ENCODE assay signal across 13 mouse cellular contexts in genomic region chr4:108347111-108347510, GRCm38 (mm10). TPM values are rescaled to one million over a fixed set of nuclear protein-coding genes. Genes with fewer than 3 reads are reported as not detected.
DNase-seq lines count a peak whose midpoint lies in the region; ATAC-seq and TF ChIP-seq lines count a peak whose summit lies in the region.
"Had no signal": no experiment of that assay in that cellular context is flagged by ENCODE, and none has a peak within 500 bp of the region (broad histone marks: within the 10 kb centered on the region; RNA-seq: fewer than 3 reads in every experiment).

No protein-coding gene starts in this region.

- no peak overlapping the region for H3K4me2 ChIP-seq in limb, embryonic 11.5 days (ENCODE audit: low read depth, severe bottlenecking)

- 93% methylated on average over 5 of the region's 5 CpGs for WGBS in limb, embryonic 11.5 days
- 45% methylated on average over 5 of the region's 5 CpGs for WGBS in heart, adult 2 months

- no peaks in the 10 kb centered on the region for H3K27me3 ChIP-seq in limb, embryonic 11.5 days (ENCODE audit: control insufficient read depth, insufficient read depth, low read length)
- no peaks in the 10 kb centered on the region for H3K27me3 ChIP-seq in heart, adult 2 months (ENCODE audit: control insufficient read depth, insufficient read depth, low read length)

- H3K4me3 ChIP-seq in brown adipose tissue, adult 24 weeks (ENCODE audit: insufficient read depth, low read depth, low read length), result 0 out of 2 replicates have a peak overlapping the region, but pooled peaks have one; percentile 13
- no peak overlapping the region for H3K4me3 ChIP-seq in limb, embryonic 11.5 days (ENCODE audit: low read depth, low read length)
- no peak overlapping the region for H3K4me3 ChIP-seq in heart, adult 2 months
- H3K4me3 ChIP-seq: forebrain, embryonic 10.5 days; left cerebral cortex, adult 2 months had no signal

- TF ChIP-seq CTCF in heart, adult 2 months (IDR thresholded peaks at IDR 0.05), result no peak

- TF ChIP-seq POLR2A in heart, adult 2 months (IDR thresholded peaks at IDR 0.05; ENCODE audit: insufficient read depth, low read depth, low read length), result no peak

- peaks cover 49% of the 10 kb centered on the region for H3K4me1 ChIP-seq in brown adipose tissue, adult 24 weeks (ENCODE audit: control insufficient read depth, insufficient read depth, insufficient read length, low read length)
- H3K4me1 ChIP-seq in limb, embryonic 11.5 days (ENCODE audit: control insufficient read depth, insufficient read depth, low read length), result peaks cover 58% of the 10 kb centered on the region
- peaks cover 22% of the 10 kb centered on the region for H3K4me1 ChIP-seq in heart, adult 2 months (ENCODE audit: control insufficient read depth, insufficient read depth, low read length)

- no peaks in the 10 kb centered on the region for H3K79me2 ChIP-seq in heart, adult 2 months (replicated peaks; ENCODE audit: control insufficient read depth, insufficient read depth, low read length)

- H3K9ac ChIP-seq in limb, embryonic 11.5 days (ENCODE audit: low read length), result no peak overlapping the region
- no peak overlapping the region for H3K9ac ChIP-seq in heart, adult 2 months (ENCODE audit: low read depth, low read length)

- no peaks in the 10 kb centered on the region for H3K9me3 ChIP-seq in limb, embryonic 11.5 days (ENCODE audit: control insufficient read depth, low read length)
- H3K9me3 ChIP-seq: forebrain, embryonic 10.5 days had no signal

- H3K36me3 ChIP-seq in limb, embryonic 11.5 days (ENCODE audit: control insufficient read depth, insufficient read depth, low read length), result no peaks in the 10 kb centered on the region
- H3K36me3 ChIP-seq in heart, adult 2 months (ENCODE audit: control insufficient read depth, insufficient read depth, low read length), result peaks cover 5% of the 10 kb centered on the region; the same call in 1 of the 2 replicates

- H3K27ac ChIP-seq in brown adipose tissue, adult 24 weeks (replicated peaks; ENCODE audit: low read depth, low read length), result peak overlapping the region; percentile 76
- peak overlapping the region; percentile 79 for H3K27ac ChIP-seq in limb, embryonic 11.5 days (replicated peaks; ENCODE audit: low read depth, low read length)
- no peak overlapping the region; the same call in 1 of the 2 replicates for H3K27ac ChIP-seq in heart, adult 2 months
- H3K27ac ChIP-seq: hindbrain, postnatal 0 days; left cerebral cortex, adult 2 months had no signal

- DNase-seq in urinary bladder, postnatal 14 days (ENCODE audit: low spot score), result peak; percentile 58
- no peak for DNase-seq in urinary bladder, postnatal 10 days (ENCODE audit: low spot score)
- DNase-seq in limb, embryonic 11.5 days (ENCODE audit: low spot score), result no peak
- DNase-seq in urinary bladder, postnatal 36 days (ENCODE audit: low spot score in 2 of 2), result peak; percentile 42 to 53
- DNase-seq in heart, adult 2 months, result no peak
- DNase-seq in spleen, postnatal 14 days (ENCODE audit: low spot score in 2 of 2), result no peak
- DNase-seq: cerebellum, postnatal 14 days; right cerebral cortex, postnatal 14 days had no signal

- ATAC-seq in limb, embryonic 11.5 days (ENCODE audit: insufficient number of reproducible peaks, low FRiP score, low TSS enrichment, low read depth), result no peak
- no peak for ATAC-seq in megakaryocyte-erythroid progenitor cell, adult 5-6 weeks (replicated peaks; ENCODE audit: low FRiP score, low TSS enrichment, poor library complexity, severe bottlenecking)
- ATAC-seq: hindbrain, postnatal 0 days had no signal

- TF ChIP-seq EP300 in heart, adult 2 months (IDR thresholded peaks at IDR 0.05; ENCODE audit: insufficient read depth, low read depth, low read length), result no peak

- intact Hi-C loops in heart, adult 2 months (cut with DNase I), result no loop called here

RNA-seq across cellular contexts. Expression of gene Coa7, which starts 19.2 kb away (rescaled TPM):
- 36.8 and 56.8 TPM in 2 replicates for polyA plus RNA-seq in brown adipose tissue, adult 24 weeks (2012; ENCODE audit: insufficient read depth, insufficient read length, missing spikeins)
- 56.3 and 60.7 TPM in 2 replicates for polyA plus RNA-seq in limb, embryonic 11.5 days (2014; fragmentation: Nextera tagmentation; extraction: Ambion mirVana)
- 12.8 and 27.1 TPM in 2 replicates for total RNA-seq in megakaryocyte-erythroid progenitor cell, adult 5-6 weeks (2014; fragmentation: Nextera tagmentation)
- total RNA-seq in megakaryocyte-erythroid progenitor cell, adult 5-6 weeks (2017), result 5.9 and 16.1 TPM in 2 replicates
- 10 to 100 TPM; 29.5 to 40.1 TPM for total RNA-seq in heart, adult 2 months (2021)
- polyA plus RNA-seq in heart, adult 2 months (2012; rRNA removed), result 11.1 and 17.6 TPM in 2 replicates

RNA-seq across cellular contexts. Expression of gene Shisal2a, which starts 36.0 kb away (rescaled TPM):
- not detected in 2 replicates for polyA plus RNA-seq in brown adipose tissue, adult 24 weeks (2012; ENCODE audit: insufficient read depth, insufficient read length, missing spikeins)
- 6.8 and 8.6 TPM in 2 replicates for polyA plus RNA-seq in limb, embryonic 11.5 days (2014; fragmentation: Nextera tagmentation; extraction: Ambion mirVana)
- total RNA-seq in megakaryocyte-erythroid progenitor cell, adult 5-6 weeks (2014; fragmentation: Nextera tagmentation), result not detected in 2 replicates
- not detected in 2 replicates for total RNA-seq in megakaryocyte-erythroid progenitor cell, adult 5-6 weeks (2017)
- not detected for total RNA-seq in heart, adult 2 months (2021)
- polyA plus RNA-seq in heart, adult 2 months (2012; rRNA removed), result not detected in 2 replicates
- total RNA-seq: left cerebral cortex, adult 2 months had no signal

RNA-seq across cellular contexts. Expression of gene Zyg11b, which starts 46.2 kb away (rescaled TPM):
- 16.2 and 18.3 TPM in 2 replicates for polyA plus RNA-seq in brown adipose tissue, adult 24 weeks (2012; ENCODE audit: insufficient read depth, insufficient read length, missing spikeins)
- polyA plus RNA-seq in limb, embryonic 11.5 days (2014; fragmentation: Nextera tagmentation; extraction: Ambion mirVana), result 14.6 and 15.1 TPM in 2 replicates
- total RNA-seq in megakaryocyte-erythroid progenitor cell, adult 5-6 weeks (2014; fragmentation: Nextera tagmentation), result 8.8 and 11.3 TPM in 2 replicates
- 12.5 and 17.6 TPM in 2 replicates for total RNA-seq in megakaryocyte-erythroid progenitor cell, adult 5-6 weeks (2017)
- 10 to 100 TPM; 34.8 to 39.1 TPM for total RNA-seq in heart, adult 2 months (2021)
- polyA plus RNA-seq in heart, adult 2 months (2012; rRNA removed), result 10.9 and 24.2 TPM in 2 replicates

RNA-seq across cellular contexts. Expression of gene Gpx7, which starts 59.6 kb away (rescaled TPM):
- polyA plus RNA-seq in brown adipose tissue, adult 24 weeks (2012; ENCODE audit: insufficient read depth, insufficient read length, missing spikeins), result 4.6 and 13.0 TPM in 2 replicates
- polyA plus RNA-seq in limb, embryonic 11.5 days (2014; fragmentation: Nextera tagmentation; extraction: Ambion mirVana), result 51.7 and 53.6 TPM in 2 replicates
- not detected in 2 replicates for total RNA-seq in megakaryocyte-erythroid progenitor cell, adult 5-6 weeks (2014; fragmentation: Nextera tagmentation)
- 0.61 and 0.94 TPM in 2 replicates for total RNA-seq in megakaryocyte-erythroid progenitor cell, adult 5-6 weeks (2017)
- total RNA-seq in heart, adult 2 months (2021), result 1 to 10 TPM; 5.9 to 7.7 TPM
- polyA plus RNA-seq in heart, adult 2 months (2012; rRNA removed), result 14.2 and 16.5 TPM in 2 replicates

Comparison
In these comparisons a context has a peak if more than half of its experiments do, and no peak if none do; other contexts are left out.
1. DNase-seq: peak in urinary bladder, postnatal 14 days (single experiment) and urinary bladder, postnatal 36 days (2 of 2); none in urinary bladder, postnatal 10 days (single experiment), limb, embryonic 11.5 days (single experiment), heart, adult 2 months (0 of 2) and spleen, postnatal 14 days (0 of 2).